Mouse (Mus musculus): ENCODE results near the gene Engase. TPM values are rescaled to one million over a fixed set of nuclear protein-coding genes. Genes with fewer than 3 reads are reported as not detected.

Engase gene
- polyA plus RNA-seq, 1 experiment from 2014 or later = 6.4 TPM

DNA sequence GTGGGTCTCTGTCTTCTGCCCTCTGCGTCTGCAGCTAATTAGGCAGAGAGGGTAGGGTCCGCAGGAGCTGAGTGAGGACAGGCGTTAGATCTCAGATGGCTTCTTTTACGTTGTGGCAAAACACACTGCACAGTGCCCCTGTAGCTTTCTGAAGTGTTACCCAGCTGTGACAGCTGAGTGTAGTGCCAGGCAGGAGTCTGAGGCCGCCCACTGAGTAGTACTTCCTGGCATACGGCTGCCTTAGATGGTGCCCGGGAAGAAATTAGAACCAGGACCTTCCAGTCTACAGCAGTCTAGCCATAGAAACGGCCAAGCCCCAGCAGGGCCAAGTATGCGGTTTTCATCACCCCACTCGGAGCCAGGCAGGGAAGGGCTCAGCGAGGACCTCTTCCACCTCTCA lies 8.7 kb downstream of the Engase start:
- Histone ChIP-seq H3K4me2 (no peak overlapping the region), H3K9me3 (ENCODE audit: control insufficient read depth, low read length) (no peaks in the 10 kb centered on the region), H3K4me3 (ENCODE audit: low read depth, low read length) (no peak overlapping the region), H3K27ac (ENCODE audit: low read depth, low read length) (no peak overlapping the region), H3K27me3 (ENCODE audit: control insufficient read depth, insufficient read depth, low read length) (no peaks in the 10 kb centered on the region), H3K9ac (ENCODE audit: low read length) (no peak overlapping the region), H3K36me3 (ENCODE audit: control insufficient read depth, insufficient read depth, low read length) (no peaks in the 10 kb centered on the region), H3K4me1 (ENCODE audit: control insufficient read depth, insufficient read depth, low read length) (no peaks in the 10 kb centered on the region; the same call in 1 of the 2 replicates)
- DNase-seq (ENCODE audit: low spot score, missing footprints) = no peak
- 83% methylated on average over 11 of the region's 11 CpGs for WGBS
- ATAC-seq (ENCODE audit: low FRiP score) = no peak

GRCm38 (mm10) chr11:118485780-118486179 lies 9.2 kb downstream of the Engase start:
- Histone ChIP-seq H3K4me2 (no peak overlapping the region), H3K9me3 (ENCODE audit: control insufficient read depth, low read length) (no peaks in the 10 kb centered on the region), H3K27me3 (ENCODE audit: control insufficient read depth, insufficient read depth, low read length) (no peaks in the 10 kb centered on the region), H3K27ac (ENCODE audit: low read depth, low read length) (no peak overlapping the region), H3K36me3 (ENCODE audit: control insufficient read depth, insufficient read depth, low read length) (no peaks in the 10 kb centered on the region), H3K4me3 (ENCODE audit: low read depth, low read length) (no peak overlapping the region), H3K4me1 (ENCODE audit: control insufficient read depth, insufficient read depth, low read length) (peaks cover 2% of the 10 kb centered on the region; the same call in 1 of the 2 replicates), H3K9ac (ENCODE audit: low read length) (no peak overlapping the region)
- DNase-seq (ENCODE audit: low spot score, missing footprints) (no peak), ATAC-seq (ENCODE audit: low FRiP score) (no peak)
- WGBS = 92% methylated on average over 3 of the region's 3 CpGs

GRCm38 (mm10) chr11:118486281-118486680 lies 9.7 kb downstream of the Engase start:
- no peak overlapping the region for H3K27ac ChIP-seq (ENCODE audit: low read depth, low read length)
- no peaks in the 10 kb centered on the region for H3K9me3 ChIP-seq (ENCODE audit: control insufficient read depth, low read length)
- no peak overlapping the region for H3K4me3 ChIP-seq (ENCODE audit: low read depth, low read length)
- no peaks in the 10 kb centered on the region for H3K36me3 ChIP-seq (ENCODE audit: control insufficient read depth, insufficient read depth, low read length)
- ATAC-seq (ENCODE audit: low FRiP score) (no peak), DNase-seq (ENCODE audit: low spot score, missing footprints) (no peak)
- peaks cover 2% of the 10 kb centered on the region; the same call in 1 of the 2 replicates for H3K4me1 ChIP-seq (ENCODE audit: control insufficient read depth, insufficient read depth, low read length)
- H3K4me2 ChIP-seq = no peak overlapping the region
- H3K27me3 ChIP-seq (ENCODE audit: control insufficient read depth, insufficient read depth, low read length) = no peaks in the 10 kb centered on the region
- H3K9ac ChIP-seq (ENCODE audit: low read length) = no peak overlapping the region
- 89% methylated on average over 6 of the region's 6 CpGs for WGBS

GRCm38 (mm10) chr11:118486881-118487772 lies 10.5 kb downstream of the Engase start:
- ATAC-seq (ENCODE audit: low FRiP score) = no peak
- DNase-seq (ENCODE audit: low spot score, missing footprints) = no peak
- peaks cover 2% of the 10 kb centered on the region; the same call in 1 of the 2 replicates for H3K4me1 ChIP-seq (ENCODE audit: control insufficient read depth, insufficient read depth, low read length)
- H3K4me2 ChIP-seq = no peak overlapping the region
- no peak overlapping the region for H3K4me3 ChIP-seq (ENCODE audit: low read depth, low read length)
- H3K9me3 ChIP-seq (ENCODE audit: control insufficient read depth, low read length) = no peaks in the 10 kb centered on the region
- H3K9ac ChIP-seq (ENCODE audit: low read length) = no peak overlapping the region
- H3K36me3 ChIP-seq (ENCODE audit: control insufficient read depth, insufficient read depth, low read length) = no peaks in the 10 kb centered on the region
- H3K27ac ChIP-seq (ENCODE audit: low read depth, low read length) = no peak overlapping the region
- 91% methylated on average over 29 of the region's 29 CpGs for WGBS
- no peaks in the 10 kb centered on the region for H3K27me3 ChIP-seq (ENCODE audit: control insufficient read depth, insufficient read depth, low read length)

DNA sequence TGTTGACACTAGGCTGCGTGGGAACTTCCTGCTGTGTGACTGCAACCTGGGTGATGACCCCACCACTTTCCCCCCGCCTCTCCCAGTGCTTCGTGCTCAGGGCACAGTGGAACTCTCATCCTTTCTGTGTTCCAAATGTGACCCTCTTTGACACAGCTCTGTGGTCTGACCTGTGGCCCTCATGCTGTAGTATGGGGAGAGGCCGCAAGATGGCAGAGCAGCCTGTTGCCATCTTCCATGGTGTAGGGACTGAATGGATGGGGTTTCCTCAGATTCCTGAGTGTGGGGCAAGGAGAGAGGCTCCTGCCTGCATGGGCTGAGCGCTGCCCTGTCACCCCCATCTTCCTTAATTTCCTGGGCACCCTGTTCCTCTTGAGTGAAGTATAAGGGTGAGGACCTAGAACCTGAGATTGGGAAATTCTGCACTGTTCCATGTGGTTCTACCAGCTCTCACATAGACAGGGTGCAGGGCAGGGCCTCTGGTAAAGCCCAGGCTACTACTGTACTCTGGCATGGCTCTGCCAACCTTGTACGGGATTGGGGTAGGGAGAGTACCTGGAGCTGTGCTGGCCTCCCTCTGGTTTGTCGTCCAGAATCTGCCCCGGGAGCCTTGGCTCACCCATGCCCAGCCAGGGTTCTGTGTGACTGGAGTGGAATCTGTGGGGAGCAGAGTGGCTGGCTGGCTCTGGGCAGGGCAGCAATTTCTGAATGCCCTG lies 11.7 kb downstream of the Engase start:
- Histone ChIP-seq H3K27ac (ENCODE audit: low read depth, low read length) (no peak overlapping the region), H3K4me3 (ENCODE audit: low read depth, low read length) (no peak overlapping the region), H3K4me1 (ENCODE audit: control insufficient read depth, insufficient read depth, low read length) (peaks cover 2% of the 10 kb centered on the region; the same call in 1 of the 2 replicates), H3K27me3 (ENCODE audit: control insufficient read depth, insufficient read depth, low read length) (no peaks in the 10 kb centered on the region), H3K36me3 (ENCODE audit: control insufficient read depth, insufficient read depth, low read length) (no peaks in the 10 kb centered on the region), H3K4me2 (no peak overlapping the region), H3K9ac (ENCODE audit: low read length) (no peak overlapping the region), H3K9me3 (ENCODE audit: control insufficient read depth, low read length) (no peaks in the 10 kb centered on the region)
- DNase-seq (ENCODE audit: low spot score, missing footprints) (no peak), ATAC-seq (ENCODE audit: low FRiP score) (no peak)
- 72% methylated on average over 8 of the region's 8 CpGs for WGBS

DNA sequence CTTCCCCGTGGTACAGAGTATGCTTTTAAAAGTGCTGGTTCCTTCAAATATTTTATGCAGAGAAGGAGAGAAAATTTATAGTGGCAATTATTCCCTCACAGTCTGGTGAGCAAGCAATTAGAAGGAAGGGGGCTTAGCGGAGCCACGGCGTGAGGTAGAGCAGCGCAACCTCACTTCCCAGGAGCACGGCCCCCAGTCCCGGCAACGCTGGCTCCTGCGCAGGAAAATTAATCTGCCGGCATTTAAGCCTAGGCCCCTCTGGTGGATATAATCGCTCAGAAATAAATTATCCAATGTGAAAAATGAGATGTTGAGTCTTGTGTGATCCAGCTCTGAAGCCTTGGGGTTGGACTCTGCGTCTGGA lies 12.3 kb downstream of the Engase start:
- 85% methylated on average over 12 of the region's 12 CpGs for WGBS
- no peak overlapping the region for H3K27ac ChIP-seq (ENCODE audit: low read depth, low read length)
- no peak overlapping the region for H3K9ac ChIP-seq (ENCODE audit: low read length)
- H3K4me3 ChIP-seq (ENCODE audit: low read depth, low read length) = no peak overlapping the region
- H3K4me2 ChIP-seq = no peak overlapping the region
- DNase-seq (ENCODE audit: low spot score, missing footprints) = no peak
- no peaks in the 10 kb centered on the region for H3K36me3 ChIP-seq (ENCODE audit: control insufficient read depth, insufficient read depth, low read length)
- ATAC-seq (ENCODE audit: low FRiP score) = no peak
- H3K9me3 ChIP-seq (ENCODE audit: control insufficient read depth, low read length) = no peaks in the 10 kb centered on the region
- H3K27me3 ChIP-seq (ENCODE audit: control insufficient read depth, insufficient read depth, low read length) = no peaks in the 10 kb centered on the region
- H3K4me1 ChIP-seq (ENCODE audit: control insufficient read depth, insufficient read depth, low read length) = peaks cover 2% of the 10 kb centered on the region; the same call in 1 of the 2 replicates

GRCm38 (mm10) chr11:118490566-118491218 lies 14.1 kb downstream of the Engase start:
- ATAC-seq (ENCODE audit: low FRiP score) (peak; percentile 69), DNase-seq (ENCODE audit: low spot score, missing footprints) (peak; percentile 98)
- peaks cover 2% of the 10 kb centered on the region; the same call in 1 of the 2 replicates for H3K4me1 ChIP-seq (ENCODE audit: control insufficient read depth, insufficient read depth, low read length)
- no peaks in the 10 kb centered on the region for H3K9me3 ChIP-seq (ENCODE audit: control insufficient read depth, low read length)
- H3K27me3 ChIP-seq (ENCODE audit: control insufficient read depth, insufficient read depth, low read length) = no peaks in the 10 kb centered on the region
- no peak overlapping the region for H3K27ac ChIP-seq (ENCODE audit: low read depth, low read length)
- H3K9ac ChIP-seq (ENCODE audit: low read length) = no peak overlapping the region
- peak overlapping the region; percentile 38 for H3K4me2 ChIP-seq
- H3K36me3 ChIP-seq (ENCODE audit: control insufficient read depth, insufficient read depth, low read length) = no peaks in the 10 kb centered on the region
- 16% methylated on average over 22 of the region's 22 CpGs for WGBS
- H3K4me3 ChIP-seq (ENCODE audit: low read depth, low read length) = no peak overlapping the region

DNA sequence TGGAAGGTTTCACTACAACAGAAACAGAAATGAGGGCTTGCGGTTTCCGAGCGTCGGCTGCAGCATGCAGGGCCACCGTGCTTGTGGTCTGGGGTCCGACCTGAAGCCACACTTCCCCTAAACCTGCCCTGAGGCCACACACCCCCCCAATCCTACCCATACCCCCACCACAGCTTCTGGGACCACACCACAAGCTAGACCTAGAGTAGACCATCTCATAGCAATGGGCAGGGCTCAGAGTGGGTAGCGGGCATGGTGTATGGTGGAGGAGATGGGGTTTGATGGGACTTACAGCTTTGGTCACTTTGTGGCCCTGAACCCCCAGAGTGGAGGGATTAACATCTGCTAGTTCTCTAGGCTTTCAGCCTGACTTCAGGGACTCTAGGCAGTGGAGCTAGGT lies 14.6 kb downstream of the Engase start:
- no peak overlapping the region for H3K4me3 ChIP-seq (ENCODE audit: low read depth, low read length)
- ATAC-seq (ENCODE audit: low FRiP score) = no peak
- 89% methylated on average over 7 of the region's 7 CpGs for WGBS

More for the DNA sequence above, 14.6 kb downstream of the Engase start:
- H3K9ac ChIP-seq (ENCODE audit: low read length) = no peak overlapping the region
- H3K36me3 ChIP-seq (ENCODE audit: control insufficient read depth, insufficient read depth, low read length) = no peaks in the 10 kb centered on the region
- no peaks in the 10 kb centered on the region for H3K27me3 ChIP-seq (ENCODE audit: control insufficient read depth, insufficient read depth, low read length)
- H3K4me2 ChIP-seq = no peak overlapping the region
- H3K27ac ChIP-seq (ENCODE audit: low read depth, low read length) = no peak overlapping the region
- no peaks in the 10 kb centered on the region for H3K9me3 ChIP-seq (ENCODE audit: control insufficient read depth, low read length)
- peaks cover 2% of the 10 kb centered on the region; the same call in 1 of the 2 replicates for H3K4me1 ChIP-seq (ENCODE audit: control insufficient read depth, insufficient read depth, low read length)
- no peak for DNase-seq (ENCODE audit: low spot score, missing footprints)
